Mouse (Mus musculus) CH12.LX (cell line): ENCODE measurements around the gene Sh3rf3. TPM values are rescaled to one million over a fixed set of nuclear protein-coding genes. Genes with fewer than 3 reads are reported as not detected.
A peak's percentile ranks its signal among the peaks of the same experiment; 100 is the strongest.

Experiments
- DNase-seq: peaks from one replicate; pipeline ENCODE4 v3.0.0-alpha.2; 2013; ENCODE audit errors: extremely low read depth
- H3K27ac ChIP-seq: 2 replicates; pipeline ENCODE4 v1.5.1; 2012; ENCODE audit warnings: low read depth, mild to moderate bottlenecking, control low read depth, moderate library complexity; ENCODE audit not compliant: insufficient read depth
- H3K27me3 ChIP-seq: replicated peaks from 2 replicates; pipeline ENCODE3; 2012; ENCODE audit warnings: inconsistent platforms
- H3K36me3 ChIP-seq, 2 experiments: replicated peaks in 1 of 2; 2 replicates each; pipeline versions ENCODE3 to v1.6.1; 2012; ENCODE audit warnings: inconsistent platforms in 1 of 2, low read length in 1 of 2, mild to moderate bottlenecking in 1 of 2, mixed read lengths in 1 of 2, moderate library complexity in 1 of 2; ENCODE audit not compliant: control insufficient read depth in 1 of 2, insufficient read depth in 1 of 2
- H3K4me1 ChIP-seq, 2 experiments: 2 replicates each; pipeline ENCODE4 v1.6.1; 2012; ENCODE audit warnings: inconsistent platforms in 1 of 2, moderate library complexity in 1 of 2; ENCODE audit not compliant: insufficient read depth in 2 of 2, control insufficient read depth in 1 of 2
- H3K4me2 ChIP-seq: 2 replicates; pipeline ENCODE4 v1.6.1; 2012; ENCODE audit warnings: low read depth, mild to moderate bottlenecking, control low read depth; ENCODE audit not compliant: poor library complexity, insufficient read depth, severe bottlenecking
- H3K4me3 ChIP-seq, 3 experiments: fragments of 150-350 bp in 1 of 3; sonication (generic) in 1 of 3; replicated peaks in 1 of 3; 2 replicates each; pipeline versions ENCODE3 to v1.5.1; 2011 to 2012; ENCODE audit warnings: low read depth in 2 of 3, low read length in 2 of 3, mild to moderate bottlenecking in 2 of 3, moderate library complexity in 2 of 3, control low read depth in 1 of 3, improper control_type of control experiment in 1 of 3, inconsistent platforms in 1 of 3, mixed read lengths in 1 of 3; ENCODE audit not compliant: poor library complexity in 1 of 3
- H3K79me2 ChIP-seq: replicated peaks from 2 replicates; pipeline ENCODE4 v1.6.1; 2012; ENCODE audit warnings: mild to moderate bottlenecking, moderate library complexity; ENCODE audit not compliant: control insufficient read depth, poor library complexity, insufficient read depth, severe bottlenecking; ENCODE audit errors: extremely low read depth
- H3K9ac ChIP-seq: 2 replicates; pipeline ENCODE4 v1.6.1; 2012; ENCODE audit warnings: low read depth, mild to moderate bottlenecking, control low read depth, moderate library complexity; ENCODE audit not compliant: insufficient read depth
- H3K9me3 ChIP-seq: replicated peaks from 2 replicates; pipeline ENCODE3; 2012; ENCODE audit warnings: low read length, inconsistent platforms, mixed read lengths
- ELF1 ChIP-seq: IDR thresholded peaks from 2 replicates; pipeline ENCODE4 v1.6.1; 2014; ENCODE audit warnings: low read depth, mild to moderate bottlenecking, inconsistent platforms, low read length, improper control_type of control experiment
- JUND ChIP-seq: conservative IDR thresholded peaks from 2 replicates; pipeline ENCODE4 v1.6.1; 2011; ENCODE audit warnings: low read depth, low read length, improper control_type of control experiment
- MAZ ChIP-seq: IDR thresholded peaks from 2 replicates; pipeline ENCODE4 v1.6.1; 2012; ENCODE audit warnings: low read depth, mild to moderate bottlenecking, inconsistent platforms, low read length, improper control_type of control experiment, moderate library complexity
- MXI1 ChIP-seq: IDR thresholded peaks from 2 replicates; pipeline ENCODE4 v1.6.1; 2011; ENCODE audit warnings: mild to moderate bottlenecking, low read depth, low read length, improper control_type of control experiment
- RAD21 ChIP-seq: IDR thresholded peaks from 2 replicates; pipeline ENCODE4 v1.6.1; 2011; ENCODE audit warnings: low read depth, mild to moderate bottlenecking, low read length, improper control_type of control experiment, moderate library complexity
- SMC3 ChIP-seq: IDR thresholded peaks from 2 replicates; pipeline ENCODE4 v1.6.1; 2011; ENCODE audit warnings: low read depth, low read length, improper control_type of control experiment
- dilution Hi-C: fragments of 300-500 bp; cut with MboI; formaldehyde crosslinking; loops from 2 replicates; pipeline ENCODE4 v1.14.3; 2020; ENCODE audit warnings: low sequenced_read_pairs; ENCODE audit not compliant: extremely low pct_unique_long_range_greater_than_20kb, extremely low pct_ligation_motif_present
- in situ Hi-C: fragments of 300-500 bp; cut with MboI; formaldehyde crosslinking; loops from 3 replicates; pipeline ENCODE4 v1.14.3; 2019; ENCODE audit warnings: low sequenced_read_pairs, low pct_ligation_motif_present, low pct_unique_long_range_greater_than_20kb, mixed read lengths
- polyA plus RNA-seq: library from polyadenylated mRNA; unstranded; fragments of >175 nt; gene quantifications from 2 replicates; pipeline ENCODE4 v1.2.1, GENCODE M21; 2012; ENCODE audit warnings: low read depth; ENCODE audit not compliant: insufficient read length
- total RNA-seq, 2 experiments: library from RNA; depleted of rRNA; stranded (reverse); fragments of 300-350 nt in 1 of 2; fragments of >200 nt in 1 of 2; gene quantifications; 2 replicates each; pipeline ENCODE4 v1.2.3; 2012 to 2014

Gene Sh3rf3
- not detected in 2 replicates for total RNA-seq (2012; rRNA removed)
- 0.05 and 0.13 TPM in 2 replicates for total RNA-seq (2014; rRNA removed)
- polyA plus RNA-seq, result 0.64 and 0.65 TPM in 2 replicates

- Histone ChIP-seq H3K36me3 (no peaks in the 10 kb centered on the region), H3K9me3 (peaks cover 16% of the 10 kb centered on the region), H3K9ac (no peak within 1 kb of the TSS), H3K27ac (no peak within 1 kb of the TSS), H3K4me3 (peak within 1 kb of the TSS in 1 of 3 experiments; percentile 34), H3K79me2 (no peaks in the 10 kb centered on the region), H3K4me1 (no peaks in the 10 kb centered on the region), H3K4me2 (peak within 1 kb of the TSS; percentile 76; the same call in 1 of the 2 replicates), H3K27me3 (peaks cover 33% of the 10 kb centered on the region)
- TF ChIP-seq JUND (no peak), MXI1 (no peak)
- dilution Hi-C loops, result no loop called here
- DNase-seq, result no peak
- in situ Hi-C loops, result loop anchor here (25.0 kb wide), 2 partner anchors 199 to 474 kb away; no protein-coding TSS in a partner anchor
Observed at GRCm38 (mm10) chr10:58813081-58813800, at the start of gene Sh3rf3. TSS of gene Sh3rf3 (plus strand) at chr10:58813359.

- Histone ChIP-seq H3K27me3 (peaks cover 29% of the 10 kb centered on the region), H3K4me2 (no peak overlapping the region), H3K27ac (no peak overlapping the region), H3K36me3 (no peaks in the 10 kb centered on the region), H3K9me3 (no peaks in the 10 kb centered on the region), H3K4me1 (no peaks in the 10 kb centered on the region), H3K9ac (no peak overlapping the region), H3K4me3 (no peak overlapping the region), H3K79me2 (no peaks in the 10 kb centered on the region)
- dilution Hi-C loops, result no loop called here
- TF ChIP-seq JUND (no peak), ELF1 (no peak), SMC3 (no peak), RAD21 (no peak)
- DNase-seq, result no peak
- in situ Hi-C loops, result no loop called here
Observed at GRCm38 (mm10) chr10:58788486-58789274, 24.5 kb upstream of the Sh3rf3 start.

GRCm38 (mm10) chr10:58797555-58797954 is 15.6 kb upstream of the Sh3rf3 start:
- Histone ChIP-seq H3K9me3 (no peaks in the 10 kb centered on the region), H3K27ac (no peak overlapping the region), H3K27me3 (peaks cover 38% of the 10 kb centered on the region), H3K4me1 (no peaks in the 10 kb centered on the region), H3K4me2 (no peak overlapping the region), H3K36me3 (no peaks in the 10 kb centered on the region), H3K9ac (no peak overlapping the region), H3K79me2 (no peaks in the 10 kb centered on the region), H3K4me3 (no peak overlapping the region)
- no peak for TF ChIP-seq MAZ
- in situ Hi-C loops, result no loop called here
- no peak for DNase-seq
- dilution Hi-C loops, result no loop called here
